Mouse (Mus musculus) kidney, postnatal 10 days (tissue): ENCODE results near the gene Nat9.

Source experiments
- DNase-seq: peaks from one replicate; pipeline ENCODE4 v3.0.0; 2021; ENCODE audit warnings: mixed read lengths

Gene Nat9

GRCm38 (mm10) chr11:115173549-115174339 is 13.9 kb downstream of the Nat9 start:
- peak; percentile 66 for DNase-seq

GRCm38 (mm10) chr11:115172825-115173287 is 14.8 kb downstream of the Nat9 start:
- DNase-seq = peak; percentile 82

GRCm38 (mm10) chr11:115171125-115171524 is 16.5 kb downstream of the Nat9 start:
- DNase-seq = peak; percentile 70

- no peak for DNase-seq
Observed at GRCm38 (mm10) chr11:115169430-115169829, 18.2 kb downstream of the Nat9 start.

- no peak for DNase-seq
Observed at GRCm38 (mm10) chr11:115167631-115168249, 19.9 kb downstream of the Nat9 start.

- no peak for DNase-seq
Observed at GRCm38 (mm10) chr11:115166776-115167175, 20.9 kb downstream of the Nat9 start.

GRCm38 (mm10) chr11:115164976-115165374 is 22.7 kb downstream of the Nat9 start:
- peak; percentile 68 for DNase-seq

GRCm38 (mm10) chr11:115164341-115164975 is 23.2 kb downstream of the Nat9 start:
- peak; percentile 73 for DNase-seq

- DNase-seq = peak; percentile 61
Observed at GRCm38 (mm10) chr11:115163568-115164150, 24.0 kb downstream of the Nat9 start.

- DNase-seq = peak; percentile 99
Observed at GRCm38 (mm10) chr11:115162832-115163480, 24.7 kb downstream of the Nat9 start, which contains the start of gene Slc9a3r1. Gene Slc9a3r1, plus strand, starts transcription at chr11:115163341.

GRCm38 (mm10) chr11:115162205-115162601 is 25.5 kb downstream of the Nat9 start:
- no peak for DNase-seq

- no peak for DNase-seq
Observed at GRCm38 (mm10) chr11:115161578-115162204, 26.0 kb downstream of the Nat9 start.

GRCm38 (mm10) chr11:115160883-115161577 is 26.6 kb downstream of the Nat9 start:
- peak; percentile 89 for DNase-seq

- DNase-seq = peak; percentile 86
Observed at GRCm38 (mm10) chr11:115160016-115160797, 27.5 kb downstream of the Nat9 start.

- no peak for DNase-seq
Observed at GRCm38 (mm10) chr11:115157933-115158719, 29.5 kb downstream of the Nat9 start.

- no peak for DNase-seq
Observed at GRCm38 (mm10) chr11:115155053-115155634, 32.5 kb downstream of the Nat9 start.

- DNase-seq = peak; percentile 89
Observed at GRCm38 (mm10) chr11:115153699-115154292, 33.9 kb downstream of the Nat9 start.

GRCm38 (mm10) chr11:115153088-115153487 is 34.6 kb downstream of the Nat9 start:
- no peak for DNase-seq
